Mouse (Mus musculus) lung, adult 18-20 months (tissue): ENCODE measurements around the gene Grk5.

Experiments used
- DNase-seq, 2 experiments: peaks; one replicate each; pipeline ENCODE4 v3.0.0; 2022; ENCODE audit warnings: mixed read lengths in 2 of 2

Gene Grk5

DNA sequence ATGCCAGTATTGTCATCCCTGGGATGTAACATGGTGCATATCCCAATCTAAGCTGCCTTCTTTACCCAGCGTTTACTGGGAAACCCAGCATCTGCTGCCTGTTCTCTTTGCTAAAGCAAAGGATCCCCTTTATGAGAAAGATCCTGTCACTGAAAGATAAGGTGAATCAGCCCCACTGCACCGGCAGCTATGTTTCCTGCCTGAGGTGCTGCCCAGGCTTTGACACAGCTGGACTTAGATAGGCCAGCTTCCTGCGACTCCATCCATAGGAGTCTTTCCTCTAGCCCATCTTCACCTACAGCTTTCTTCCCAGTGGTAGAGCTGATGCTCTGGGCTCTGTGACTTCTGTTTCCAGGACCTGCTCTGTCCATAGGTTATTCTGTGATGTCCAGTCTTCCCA, 189.1 kb downstream of the Grk5 start:
- no peak for DNase-seq

DNA sequence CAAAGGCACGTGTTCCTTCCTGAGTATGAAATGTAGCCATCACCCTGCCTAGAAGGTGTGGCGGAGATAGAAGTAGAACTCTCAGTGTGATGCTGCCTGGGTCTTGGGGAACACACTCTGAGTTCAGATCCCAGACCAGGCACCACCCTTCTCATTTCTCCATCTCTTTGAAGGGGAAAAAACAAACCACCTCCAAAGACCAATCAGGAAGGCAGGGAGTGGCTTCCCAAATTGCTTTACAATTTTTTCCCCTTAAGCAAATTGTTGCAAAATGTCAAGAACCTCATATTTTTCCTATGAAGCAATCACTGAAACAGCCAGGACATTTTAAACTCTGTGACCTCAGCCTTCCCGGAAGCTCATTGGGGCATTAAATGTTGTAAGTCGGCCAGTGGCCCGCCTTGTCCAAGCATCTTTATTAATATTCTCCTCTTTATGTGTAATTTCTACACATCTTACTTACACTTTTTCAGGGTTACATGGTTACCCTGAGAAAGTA, 190.8 kb downstream of the Grk5 start:
- peak; percentile 60 to 69 for DNase-seq

DNA sequence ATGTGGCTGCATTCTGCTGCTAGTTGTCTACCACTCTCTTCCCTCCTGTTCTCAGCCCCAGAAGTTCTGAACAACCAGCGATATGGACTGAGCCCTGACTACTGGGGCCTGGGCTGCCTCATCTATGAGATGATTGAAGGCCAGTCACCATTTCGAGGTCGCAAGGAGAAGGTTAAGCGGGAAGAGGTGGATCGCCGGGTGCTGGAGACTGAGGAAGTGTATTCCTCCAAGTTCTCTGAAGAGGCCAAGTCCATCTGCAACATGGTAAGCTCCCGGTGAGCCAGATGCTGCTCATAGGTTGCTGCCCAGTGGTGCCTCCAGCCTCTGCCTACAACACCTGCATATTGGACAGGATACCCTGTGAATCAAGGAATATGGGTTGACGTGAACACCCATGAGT, 193.5 kb downstream of the Grk5 start:
- no peak for DNase-seq

DNA sequence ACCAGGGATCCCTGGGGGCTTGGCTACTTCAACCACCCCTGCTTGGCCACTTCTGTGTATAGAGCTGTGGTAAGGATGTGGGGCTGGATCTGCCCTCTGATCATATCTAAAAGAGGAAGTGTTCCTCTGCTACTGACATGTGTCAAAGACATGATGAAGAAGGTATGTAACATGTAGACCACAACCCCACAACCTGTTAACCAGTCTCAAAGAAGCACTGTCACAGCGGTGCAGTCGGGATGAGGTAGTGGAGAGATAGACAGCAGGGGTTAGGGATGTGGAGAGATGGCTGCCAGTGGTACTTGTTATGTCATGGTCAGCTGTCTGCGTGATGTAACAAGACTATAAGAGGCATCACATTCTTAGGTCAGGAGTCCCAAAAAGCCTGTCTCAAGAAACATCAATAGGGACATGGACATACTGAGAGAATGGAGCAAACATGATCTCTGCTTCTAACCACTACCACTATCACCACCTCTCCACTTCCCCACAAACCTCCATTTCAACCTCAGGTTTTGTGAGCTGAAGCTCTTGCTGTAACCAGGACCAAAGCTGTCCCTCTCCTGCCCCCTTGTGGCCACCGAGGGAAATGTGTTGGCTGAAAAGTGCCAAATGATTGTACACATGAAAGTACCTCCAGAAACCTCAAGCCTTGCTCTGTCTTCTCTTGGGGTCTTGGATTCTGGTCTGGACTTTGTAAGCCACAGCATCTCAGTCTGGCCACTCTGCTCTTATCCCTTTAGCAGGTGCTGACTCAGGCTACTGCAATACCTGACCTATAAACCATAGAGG, 194.8 kb downstream of the Grk5 start:
- peak; percentile 87 to 89 for DNase-seq

DNA sequence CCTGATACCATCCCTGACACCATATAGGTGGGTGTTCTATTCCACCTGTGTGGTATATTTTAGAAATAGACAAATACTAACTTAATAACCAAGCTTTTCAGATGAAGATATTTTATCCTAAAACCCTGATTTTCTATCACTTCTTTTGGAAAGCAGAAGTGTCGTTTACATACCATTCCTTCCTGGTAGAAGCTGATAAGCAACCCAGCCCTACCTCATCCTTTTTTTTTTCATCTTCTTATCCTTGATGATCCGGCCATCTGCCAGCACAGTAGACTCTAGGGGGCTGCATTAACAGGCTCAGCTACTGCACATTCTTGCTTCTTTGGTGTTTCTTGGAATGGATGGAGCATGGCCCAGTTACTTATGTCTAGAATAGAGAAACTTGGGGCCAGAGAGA, 195.7 kb downstream of the Grk5 start:
- DNase-seq = no peak

DNA sequence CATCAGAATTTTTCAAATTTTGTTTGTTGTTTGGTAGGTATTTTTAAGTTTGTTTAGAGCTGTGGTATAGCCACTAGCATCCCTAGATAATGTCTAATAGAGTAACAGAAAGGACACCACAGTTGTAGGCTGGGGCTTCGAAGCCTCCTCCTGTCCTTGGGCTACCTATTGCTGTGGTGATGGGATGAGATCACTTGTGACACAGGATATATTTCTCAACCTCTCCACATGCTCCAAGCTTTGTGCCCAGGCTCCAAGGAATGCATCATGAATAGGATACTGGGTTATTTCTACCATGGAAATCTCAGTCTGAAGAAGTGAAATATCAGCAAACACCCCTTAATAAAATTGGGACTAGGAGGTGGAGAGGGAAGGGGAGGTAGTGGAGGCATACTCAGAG, 198.2 kb downstream of the Grk5 start:
- no peak for DNase-seq

DNA sequence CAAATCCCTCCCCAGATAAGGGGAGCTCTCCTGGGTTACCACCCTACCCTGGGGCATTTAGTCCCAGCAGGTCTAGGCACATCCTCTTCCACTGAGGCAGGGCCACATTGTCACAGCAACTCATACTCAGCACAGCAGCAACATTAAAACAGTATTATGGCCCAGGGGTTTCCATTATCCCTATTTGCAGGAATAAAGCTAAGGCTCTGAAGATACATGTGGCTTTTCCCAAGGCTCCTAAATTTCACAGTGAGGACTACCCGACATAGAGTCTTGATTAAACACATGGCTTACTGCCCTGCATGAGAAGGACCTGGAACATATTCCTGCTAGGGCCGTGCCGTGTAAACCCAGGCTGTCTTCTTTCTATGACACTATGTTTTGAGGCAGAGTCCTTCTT, 199.5 kb downstream of the Grk5 start:
- no peak for DNase-seq

DNA sequence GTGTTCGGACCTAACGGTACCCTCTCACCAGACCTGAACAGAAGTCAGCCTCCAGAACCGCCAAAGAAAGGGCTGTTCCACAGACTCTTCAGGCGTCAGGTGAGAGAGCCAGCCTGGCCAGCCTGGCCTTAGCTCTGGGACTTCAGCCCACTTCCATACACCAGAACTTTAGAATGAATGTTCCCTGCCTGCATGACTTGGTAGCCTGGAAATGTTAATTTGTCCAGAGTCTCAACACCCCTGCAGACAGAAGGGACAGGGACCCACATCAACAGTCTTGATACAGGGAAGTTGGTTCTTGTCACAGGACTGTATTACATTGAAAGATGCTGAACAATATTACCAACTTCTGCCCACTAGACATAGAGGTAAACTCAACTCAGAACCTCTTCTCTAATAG, 201.0 kb downstream of the Grk5 start:
- DNase-seq = no peak

DNA sequence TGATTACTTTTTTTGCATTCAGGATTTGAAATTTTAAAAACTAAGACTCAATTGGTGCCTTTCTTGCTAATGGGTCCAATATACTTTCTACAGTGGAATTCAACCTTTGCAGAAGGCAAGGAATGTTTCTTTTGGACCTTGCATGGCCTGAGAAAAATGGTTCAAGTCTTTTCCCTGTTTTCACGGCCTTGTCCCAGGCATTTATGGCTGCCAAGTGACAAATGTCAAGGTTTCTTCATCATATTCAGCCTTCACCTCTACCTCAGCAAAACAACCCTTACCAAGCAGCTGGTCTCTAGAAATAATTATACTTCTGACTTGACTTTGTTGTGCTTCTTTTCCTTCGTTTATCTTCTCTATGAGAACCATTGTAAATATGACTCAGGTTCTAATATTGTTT, 207.2 kb downstream of the Grk5 start:
- no peak for DNase-seq

DNA sequence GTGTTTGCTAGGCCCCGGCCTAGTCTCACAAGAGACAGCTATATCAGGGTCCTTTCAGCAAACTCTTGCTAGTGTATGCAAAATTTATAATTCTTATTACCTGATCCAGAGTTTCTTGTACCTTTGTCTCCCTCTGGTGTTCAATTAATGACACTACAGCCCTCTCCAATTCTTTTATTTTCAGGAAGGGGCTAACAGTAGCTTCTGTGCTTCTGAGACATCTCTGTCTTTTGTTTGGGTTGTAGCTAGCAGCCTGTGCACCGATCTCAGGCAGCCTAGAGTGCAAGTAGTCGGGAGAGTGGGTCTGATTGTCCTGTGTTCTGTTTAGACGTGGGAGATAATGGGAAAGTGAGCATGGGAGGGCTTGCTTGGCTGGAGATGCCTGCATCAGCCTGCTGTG, 208.2 kb downstream of the Grk5 start:
- peak in 1 of 2 experiments; percentile 12 for DNase-seq

DNA sequence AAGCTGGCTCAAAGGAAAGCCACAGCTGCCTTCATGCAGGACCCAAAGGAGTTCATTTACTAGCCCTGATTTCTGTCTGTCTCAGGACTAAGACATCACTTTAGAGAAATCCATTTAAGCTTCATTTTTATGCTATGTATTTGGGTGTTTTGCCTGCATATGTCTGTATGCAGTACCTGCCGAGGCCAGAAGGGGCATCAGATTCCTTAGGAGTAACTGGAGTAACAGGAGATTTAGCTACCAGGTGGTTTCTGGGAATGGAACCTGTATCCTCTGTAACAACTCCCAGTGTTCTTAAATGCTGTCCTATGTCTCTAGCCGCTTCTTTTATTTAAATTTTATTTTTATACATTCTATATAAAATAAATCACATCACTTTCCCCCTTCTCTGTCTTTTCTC, 220.6 kb downstream of the Grk5 start:
- DNase-seq = no peak

DNA sequence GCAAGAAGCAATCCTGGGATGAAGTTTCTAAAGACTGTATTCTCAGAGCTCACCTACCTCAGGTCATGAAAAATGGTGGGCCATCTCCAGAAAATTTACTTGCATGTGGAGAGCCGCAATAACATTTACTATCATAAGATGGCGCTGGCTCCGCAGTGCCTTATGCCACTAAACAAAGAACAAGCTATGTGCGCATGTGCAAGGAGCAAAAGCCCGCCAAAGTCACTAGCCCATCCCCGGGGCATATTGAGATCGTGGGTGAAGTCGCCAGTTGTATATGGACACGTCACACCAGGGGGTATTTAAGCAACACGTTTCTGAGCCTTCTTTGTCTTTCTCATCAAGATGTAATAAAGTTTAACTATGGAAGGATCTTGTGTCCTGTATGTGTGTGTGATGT, 241.5 kb downstream of the Grk5 start:
- no peak for DNase-seq

DNA sequence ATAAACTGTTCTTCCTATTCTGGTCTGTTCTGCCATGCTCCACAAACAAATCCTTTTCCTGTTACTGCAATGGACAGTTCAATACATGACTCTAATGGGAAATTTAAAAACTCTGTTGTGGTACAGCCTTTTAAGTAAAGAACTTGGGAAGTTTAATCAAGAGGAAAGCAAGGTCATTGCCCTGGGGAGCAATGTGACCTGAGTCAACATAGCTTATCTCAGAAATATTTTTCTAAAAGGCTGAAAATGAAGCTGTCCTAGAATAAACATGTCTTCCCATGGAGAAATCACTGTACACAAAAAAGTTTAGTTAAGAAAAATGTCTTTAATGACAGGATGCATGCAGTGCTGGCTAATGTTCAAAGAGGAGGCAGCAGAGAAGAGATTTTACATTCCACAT, 249.1 kb downstream of the Grk5 start:
- no peak for DNase-seq

DNA sequence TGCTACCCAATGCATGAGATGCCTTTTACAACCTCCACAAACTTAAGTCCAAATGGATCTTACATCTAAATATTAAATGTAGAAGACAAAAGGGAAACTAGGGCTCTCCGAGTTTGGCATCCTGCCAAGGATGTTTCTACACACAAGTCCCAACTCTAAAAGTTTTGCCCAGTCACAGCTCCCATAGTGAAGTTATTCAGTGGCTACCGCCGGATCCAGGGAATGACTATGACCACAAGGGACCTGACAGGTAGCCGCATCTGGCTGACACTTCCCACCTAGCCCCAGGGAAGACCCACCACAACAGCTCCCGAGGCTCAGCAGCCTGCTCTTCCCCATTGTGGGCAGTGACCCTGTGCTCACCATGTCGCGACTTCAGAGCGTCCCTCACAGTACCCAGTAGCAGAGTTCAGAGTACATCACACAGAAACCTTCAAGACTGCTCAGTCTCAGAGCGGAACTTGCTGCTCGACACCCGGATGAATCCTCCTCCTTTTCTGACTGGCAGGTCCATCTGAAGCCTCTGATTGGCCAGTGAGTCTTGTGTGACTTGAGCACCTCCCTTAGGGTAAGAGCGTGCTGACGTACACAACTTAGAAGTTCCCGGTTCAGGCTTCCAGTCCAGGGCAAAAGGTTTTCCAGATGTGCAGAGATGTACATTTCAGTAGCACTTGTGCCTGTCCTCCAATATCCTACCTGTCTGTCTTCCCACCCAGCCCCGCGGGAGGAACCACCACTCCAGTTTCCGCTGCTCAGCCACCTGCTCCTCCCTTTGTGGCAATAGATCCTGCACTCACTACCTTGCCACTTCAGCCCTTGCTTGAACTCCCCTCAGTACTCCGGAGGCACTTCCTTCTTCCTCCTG, 251.0 kb downstream of the Grk5 start, which contains the start of gene Zfp950:
TSS of gene Zfp950 (minus strand) at position 499 of the 865 bp plus-strand sequence.
- DNase-seq = peak; percentile 91 to 93

DNA sequence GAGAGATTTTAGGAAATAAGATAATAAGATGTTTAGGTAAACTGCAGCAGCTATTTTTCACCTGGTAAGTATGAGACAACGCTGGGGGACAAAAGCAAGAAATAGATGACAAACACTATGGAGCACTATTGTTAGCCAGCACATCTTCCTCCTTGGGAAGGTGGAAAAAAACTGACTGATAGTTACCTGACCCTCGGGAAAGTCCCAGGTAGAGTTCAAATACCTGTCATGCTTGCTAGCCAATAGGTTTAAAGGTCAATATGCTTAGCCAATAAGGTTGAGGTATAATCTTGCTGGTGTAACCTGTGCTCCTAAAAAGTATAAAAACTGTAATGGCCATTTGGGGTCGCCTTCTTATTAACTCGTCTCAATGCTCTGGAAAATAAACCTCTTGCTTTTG, 251.8 kb downstream of the Grk5 start:
- no peak for DNase-seq
